Mouse (Mus musculus) stomach, postnatal 0 days (tissue): ENCODE measurements around the gene D10Jhu81e. TPM values are rescaled to one million over a fixed set of nuclear protein-coding genes. Genes with fewer than 3 reads are reported as not detected.
A peak's percentile ranks its signal among the peaks of the same experiment; 100 is the strongest.

Experiments used
- ATAC-seq: fragments of 200-750 bp; cut with Nextera tagmentation; 2 replicates; pipeline ENCODE4 v1.8.0; 2017; ENCODE audit not compliant: low FRiP score, low TSS enrichment
- DNase-seq: peaks from one replicate; pipeline ENCODE4 v3.0.0-alpha.2; 2016; ENCODE audit warnings: low spot score
- H3K27ac ChIP-seq: fragments of 300-500 bp; sonication (generic); replicated peaks from 2 replicates; pipeline ENCODE4 v1.5.1; 2014; ENCODE audit warnings: mild to moderate bottlenecking, control low read depth
- H3K27me3 ChIP-seq: fragments of 300-500 bp; sonication (generic); 2 replicates; pipeline ENCODE4 v1.6.1; 2014; ENCODE audit warnings: low read length; ENCODE audit not compliant: control insufficient read depth, insufficient read depth
- H3K36me3 ChIP-seq: fragments of 300-500 bp; sonication (generic); 2 replicates; pipeline ENCODE4 v1.6.1; 2014; ENCODE audit warnings: low read length, mixed read lengths; ENCODE audit not compliant: control insufficient read depth, insufficient read depth
- H3K4me1 ChIP-seq: fragments of 300-500 bp; sonication (generic); replicated peaks from 2 replicates; pipeline ENCODE4 v1.6.1; 2014; ENCODE audit warnings: antibody characterized with exemption; ENCODE audit not compliant: control insufficient read depth, insufficient read depth
- H3K4me2 ChIP-seq: fragments of 300-500 bp; sonication (generic); replicated peaks from 2 replicates; pipeline ENCODE4 v1.6.1; 2014; ENCODE audit warnings: low read depth, mild to moderate bottlenecking, control low read depth, moderate library complexity
- H3K4me3 ChIP-seq: fragments of 300-500 bp; sonication (generic); 2 replicates; pipeline ENCODE4 v1.5.1; 2014; ENCODE audit warnings: low read depth, low read length, control low read depth
- H3K9ac ChIP-seq: fragments of 300-500 bp; sonication (generic); 2 replicates; pipeline ENCODE4 v1.6.1; 2014; ENCODE audit warnings: mild to moderate bottlenecking, low read length, control low read depth, mixed read lengths
- H3K9me3 ChIP-seq: fragments of 300-500 bp; sonication (generic); 2 replicates; pipeline ENCODE4 v1.6.1; 2016; ENCODE audit warnings: low read length; ENCODE audit not compliant: control insufficient read depth
- CTCF ChIP-seq: IDR thresholded peaks from 2 replicates; pipeline ENCODE4 v1.5.1; 2016; ENCODE audit warnings: antibody characterized with exemption, low read depth, mild to moderate bottlenecking, moderate library complexity
- EP300 ChIP-seq: optimal IDR thresholded peaks from 2 replicates; pipeline ENCODE3; 2016; ENCODE audit warnings: antibody characterized with exemption
- WGBS: fragments of 180-500 bp; shearing (Covaris S2); extraction: QIAGEN DNeasy Blood & Tissue Kit; methylation state at CpG from one replicate; pipeline ENCODE4 v1.1.7; 2014; 5-methylcytosine and 5-hydroxymethylcytosine counted together
- polyA plus RNA-seq: library from polyadenylated mRNA; unstranded; fragments of >200 nt; fragmentation: Nextera tagmentation; extraction: Ambion mirVana; gene quantifications from 2 replicates; pipeline ENCODE4 v1.2.1, GENCODE M21; 2015

D10Jhu81e gene
- polyA plus RNA-seq, 1 experiment from 2014 or later, result 28.4 TPM

GRCm38 (mm10) chr10:78161096-78161495 lies 8.5 kb downstream of the D10Jhu81e start:
- TF ChIP-seq EP300 (no peak), CTCF (no peak)
- no peak overlapping the region for H3K9ac ChIP-seq
- no peak overlapping the region for H3K4me2 ChIP-seq
- ATAC-seq (no peak), DNase-seq (no peak)
- H3K4me1 ChIP-seq, result 0 out of 2 replicates have a peak, but pooled peaks cover 3% of the 10 kb centered on the region
- peaks cover 15% of the 10 kb centered on the region for H3K36me3 ChIP-seq
- no peaks in the 10 kb centered on the region for H3K9me3 ChIP-seq
- no peak overlapping the region for H3K27ac ChIP-seq
- H3K4me3 ChIP-seq, result no peak overlapping the region
- WGBS, result 76% methylated on average over 8 of the region's 8 CpGs
- no peaks in the 10 kb centered on the region for H3K27me3 ChIP-seq

- Histone ChIP-seq H3K4me1 (0 out of 2 replicates have a peak, but pooled peaks cover 3% of the 10 kb centered on the region), H3K36me3 (peaks cover 11% of the 10 kb centered on the region), H3K27me3 (no peaks in the 10 kb centered on the region), H3K9ac (no peak overlapping the region), H3K9me3 (no peaks in the 10 kb centered on the region), H3K4me2 (no peak overlapping the region), H3K27ac (no peak overlapping the region), H3K4me3 (no peak overlapping the region)
- 85% methylated on average over 16 of the region's 16 CpGs for WGBS
- TF ChIP-seq EP300, result no peak
- no peak for TF ChIP-seq CTCF
- ATAC-seq, result no peak
- DNase-seq, result no peak
Observed at GRCm38 (mm10) chr10:78160369-78161095, 9.1 kb downstream of the D10Jhu81e start.

- H3K36me3 ChIP-seq, result peaks cover 9% of the 10 kb centered on the region
- DNase-seq, result peak; percentile 87
- no peak overlapping the region for H3K9ac ChIP-seq
- no peak overlapping the region for H3K4me3 ChIP-seq
- WGBS, result 2% methylated on average over 7 of the region's 7 CpGs
- H3K27me3 ChIP-seq, result no peaks in the 10 kb centered on the region
- ATAC-seq, result peak; percentile 79
- H3K27ac ChIP-seq, result peak overlapping the region; percentile 72
- peak overlapping the region; percentile 2; the same call in 1 of the 2 replicates for H3K4me2 ChIP-seq
- H3K4me1 ChIP-seq, result 0 out of 2 replicates have a peak, but pooled peaks cover 3% of the 10 kb centered on the region
- TF ChIP-seq EP300 (no peak), CTCF (peak; percentile 97)
- no peaks in the 10 kb centered on the region for H3K9me3 ChIP-seq
Observed at GRCm38 (mm10) chr10:78159906-78160305, 9.7 kb downstream of the D10Jhu81e start.

- WGBS, result 11% methylated on average over 17 of the region's 17 CpGs
- H3K4me3 ChIP-seq, result peak overlapping the region; percentile 0; the same call in 1 of the 2 replicates
- 0 out of 2 replicates have a peak, but pooled peaks cover 3% of the 10 kb centered on the region for H3K4me1 ChIP-seq
- TF ChIP-seq CTCF, result no peak
- TF ChIP-seq EP300, result no peak
- H3K36me3 ChIP-seq, result peaks cover 9% of the 10 kb centered on the region
- peak overlapping the region; percentile 2 for H3K4me2 ChIP-seq
- H3K27ac ChIP-seq, result peak overlapping the region; percentile 72
- ATAC-seq (peak; percentile 68), DNase-seq (peak; percentile 90)
- H3K27me3 ChIP-seq, result no peaks in the 10 kb centered on the region
- no peak overlapping the region for H3K9ac ChIP-seq
- H3K9me3 ChIP-seq, result no peaks in the 10 kb centered on the region
Observed at GRCm38 (mm10) chr10:78159252-78159878, 10.2 kb downstream of the D10Jhu81e start.

- ATAC-seq, result peak; percentile 19
- Histone ChIP-seq H3K4me3 (no peak overlapping the region), H3K4me2 (no peak overlapping the region), H3K27me3 (no peaks in the 10 kb centered on the region), H3K9ac (no peak overlapping the region), H3K4me1 (0 out of 2 replicates have a peak, but pooled peaks cover 3% of the 10 kb centered on the region), H3K36me3 (peaks cover 7% of the 10 kb centered on the region), H3K9me3 (no peaks in the 10 kb centered on the region), H3K27ac (peak overlapping the region; percentile 35; the same call in 1 of the 2 replicates)
- peak; percentile 64 for DNase-seq
- 51% methylated on average over 15 of the region's 15 CpGs for WGBS
- TF ChIP-seq EP300 (no peak), CTCF (no peak)
Observed at GRCm38 (mm10) chr10:78158041-78158440, 11.5 kb downstream of the D10Jhu81e start.
